Mouse (Mus musculus): ENCODE measurements around the gene Chek2.

DNA sequence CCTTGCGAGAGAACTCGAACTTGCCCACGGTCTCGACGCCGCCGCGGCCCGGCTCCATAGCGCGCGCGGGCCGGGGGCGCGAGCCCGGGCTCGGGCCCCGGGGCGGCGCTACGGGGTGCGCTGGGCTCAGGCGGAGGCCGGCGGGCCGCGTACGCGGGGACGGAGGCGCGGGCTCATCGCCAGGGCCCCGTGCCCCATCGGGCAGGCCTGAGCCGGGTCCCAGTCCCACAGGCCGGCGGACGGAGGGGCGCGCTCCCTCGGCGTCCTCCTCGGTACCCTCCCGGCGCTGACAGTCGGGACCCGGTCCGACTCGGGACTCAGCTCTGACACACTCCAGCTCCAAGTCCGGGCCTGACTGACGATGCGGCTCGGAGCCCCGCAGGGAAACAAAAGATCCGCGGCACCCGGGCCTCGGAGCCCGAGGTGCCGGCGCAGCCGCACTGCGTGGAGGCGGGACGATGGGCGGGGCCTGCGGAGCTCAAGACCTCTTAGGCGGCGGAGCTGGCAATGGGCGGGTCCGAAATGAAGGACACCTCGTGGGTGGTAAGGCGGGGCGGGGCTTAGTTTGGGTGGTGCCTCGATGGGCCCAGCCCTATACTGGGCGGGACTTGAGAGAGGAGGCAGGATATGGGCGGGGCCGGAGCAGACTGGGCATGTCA, 30.0 kb upstream of the Chek2 start, which contains the start of gene Ulk1:
- peak; percentile 98 for TF ChIP-seq POLR2A (IDR thresholded peaks at IDR 0.05; ENCODE audit: low read depth, low read length)
- no peak for TF ChIP-seq CTCF (IDR thresholded peaks at IDR 0.05; ENCODE audit: borderline replicate concordance, insufficient read depth, low read length)

Measured in embryonic fibroblast, embryonic 13.5 days (primary cell).